Mouse (Mus musculus): ENCODE measurements around the gene Morf4l1.

DNA sequence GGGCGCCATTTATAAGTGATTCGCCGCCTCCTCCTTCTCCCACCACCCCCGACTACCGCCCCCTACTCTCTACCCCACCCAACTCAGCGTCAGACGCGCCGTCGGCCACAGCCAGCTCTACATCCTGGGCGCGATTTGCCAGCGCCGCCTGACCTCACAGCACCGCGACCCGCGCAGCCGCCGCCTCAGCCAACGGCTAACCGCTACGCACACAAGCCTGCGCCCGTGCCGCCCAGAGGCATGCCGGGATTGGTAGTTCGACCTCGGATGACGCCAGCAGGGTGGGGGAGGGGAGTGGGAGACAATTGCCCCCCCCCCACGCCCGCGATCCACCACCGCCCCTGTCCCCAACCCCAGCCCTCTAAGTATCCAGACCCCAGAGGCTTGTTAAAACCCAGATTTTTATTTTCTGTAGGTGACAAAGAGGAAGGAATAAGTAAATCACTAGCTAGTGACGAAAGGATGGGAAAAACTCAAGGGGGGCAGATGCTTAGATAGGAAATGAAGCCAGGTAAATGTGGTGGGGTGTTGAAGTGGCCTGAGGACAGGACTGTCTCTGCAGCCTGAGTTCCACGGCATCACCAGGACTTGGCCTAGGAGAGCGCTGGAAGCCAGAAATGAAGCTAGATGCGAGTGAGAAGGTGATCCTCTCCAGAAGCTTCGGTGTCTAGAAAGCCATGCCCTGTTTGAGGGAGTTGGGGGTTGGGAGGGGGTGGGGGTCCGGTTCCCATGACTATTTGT, at the start of gene Morf4l1:
- TF ChIP-seq POLR2A (IDR thresholded peaks at IDR 0.05; ENCODE audit: borderline replicate concordance, insufficient read depth, low read length): peak; percentile 44; the same call in 1 of the 2 replicates
- TF ChIP-seq CTCF (IDR thresholded peaks at IDR 0.05; ENCODE audit: borderline replicate concordance, insufficient read depth, low read depth, low read length): no peak

Data from cerebellum, adult 2 months (tissue).